Mouse (Mus musculus) C2C12 (cell line): ENCODE measurements around the gene Smpd4.

Experiments used
- CEBPB ChIP-seq: IDR thresholded peaks from one replicate; pipeline ENCODE4 v1.6.1; 2011; ENCODE audit warnings: low read depth, mild to moderate bottlenecking, control low read depth, moderate library complexity
- CTCF ChIP-seq: IDR thresholded peaks from one replicate; pipeline ENCODE4 v1.5.1; 2011; ENCODE audit not compliant: control insufficient read depth, insufficient read depth, insufficient read length
- FOSL1 ChIP-seq: IDR thresholded peaks from one replicate; pipeline ENCODE4 v1.8.0; 2011; ENCODE audit warnings: mild to moderate bottlenecking, low read length; ENCODE audit not compliant: poor library complexity, insufficient read depth, severe bottlenecking
- MAX ChIP-seq: IDR thresholded peaks from one replicate; pipeline ENCODE4 v1.6.1; 2011; ENCODE audit warnings: mild to moderate bottlenecking, control low read depth
- MYOD1 ChIP-seq: IDR thresholded peaks from one replicate; pipeline ENCODE4 v1.6.1; 2011; ENCODE audit warnings: low read depth; ENCODE audit not compliant: control insufficient read depth, insufficient read length
- MYOG ChIP-seq: IDR thresholded peaks from one replicate; pipeline ENCODE4 v1.6.1; 2011; ENCODE audit not compliant: control insufficient read depth, insufficient read length; ENCODE audit errors: extremely low read depth
- USF1 ChIP-seq: IDR thresholded peaks from one replicate; pipeline ENCODE4 v1.6.1; 2011; ENCODE audit warnings: low read depth, mild to moderate bottlenecking, control low read depth, moderate library complexity

- TF ChIP-seq CTCF (no peak), USF1 (no peak), MYOD1 (no peak), MAX (no peak), FOSL1 (no peak), CEBPB (no peak), MYOG (no peak)
These were observed 22.1 kb downstream of the Smpd4 start for GRCm38 (mm10) chr16:17641301-17641700.
